Mouse (Mus musculus) forebrain, embryonic 13.5 days (tissue): ENCODE measurements around the gene Rras. TPM values are rescaled to one million over a fixed set of nuclear protein-coding genes. Genes with fewer than 3 reads are reported as not detected.

Source experiments
- ATAC-seq: fragments of 200-750 bp; cut with Nextera tagmentation; 2 replicates; pipeline ENCODE4 v1.8.0; 2017
- H3K27ac ChIP-seq: fragments of 300-500 bp; sonication (generic); 2 replicates; pipeline ENCODE4 v1.5.1; 2015; ENCODE audit warnings: inconsistent platforms, mild to moderate bottlenecking, moderate library complexity
- H3K27me3 ChIP-seq: fragments of 300-500 bp; sonication (generic); 2 replicates; pipeline ENCODE4 v1.6.1; 2015; ENCODE audit warnings: mild to moderate bottlenecking, inconsistent platforms
- H3K36me3 ChIP-seq: fragments of 300-500 bp; sonication (generic); 2 replicates; pipeline ENCODE4 v1.6.1; 2015; ENCODE audit warnings: mild to moderate bottlenecking, inconsistent platforms; ENCODE audit not compliant: poor library complexity, severe bottlenecking
- H3K4me1 ChIP-seq: fragments of 300-500 bp; sonication (generic); 2 replicates; pipeline ENCODE4 v1.6.1; 2015; ENCODE audit warnings: inconsistent platforms
- H3K4me2 ChIP-seq: fragments of 300-500 bp; sonication (generic); 2 replicates; pipeline ENCODE4 v1.6.1; 2015; ENCODE audit warnings: inconsistent platforms, mild to moderate bottlenecking, moderate library complexity
- H3K4me3 ChIP-seq: fragments of 300-500 bp; sonication (generic); 2 replicates; pipeline ENCODE4 v1.5.1; 2015; ENCODE audit warnings: mild to moderate bottlenecking, inconsistent platforms
- H3K9ac ChIP-seq: fragments of 300-500 bp; sonication (generic); 2 replicates; pipeline ENCODE4 v1.6.1; 2015; ENCODE audit warnings: mild to moderate bottlenecking, inconsistent platforms
- H3K9me3 ChIP-seq: fragments of 300-500 bp; sonication (generic); replicated peaks from 2 replicates; pipeline ENCODE4 v1.6.1; 2016; ENCODE audit warnings: inconsistent platforms
- WGBS: fragments of 180-500 bp; shearing (Covaris S2); methylation state at CpG from one replicate; pipeline ENCODE4 v1.1.7; 2015; 5-methylcytosine and 5-hydroxymethylcytosine counted together
- polyA plus RNA-seq: library from polyadenylated mRNA; unstranded; fragments of >200 nt; fragmentation: Nextera tagmentation; extraction: Ambion mirVana; gene quantifications from 2 replicates; pipeline ENCODE4 v1.2.1, GENCODE M21; 2015

Rras gene
- polyA plus RNA-seq, 1 experiment from 2014 or later, result 10.2 TPM

DNA sequence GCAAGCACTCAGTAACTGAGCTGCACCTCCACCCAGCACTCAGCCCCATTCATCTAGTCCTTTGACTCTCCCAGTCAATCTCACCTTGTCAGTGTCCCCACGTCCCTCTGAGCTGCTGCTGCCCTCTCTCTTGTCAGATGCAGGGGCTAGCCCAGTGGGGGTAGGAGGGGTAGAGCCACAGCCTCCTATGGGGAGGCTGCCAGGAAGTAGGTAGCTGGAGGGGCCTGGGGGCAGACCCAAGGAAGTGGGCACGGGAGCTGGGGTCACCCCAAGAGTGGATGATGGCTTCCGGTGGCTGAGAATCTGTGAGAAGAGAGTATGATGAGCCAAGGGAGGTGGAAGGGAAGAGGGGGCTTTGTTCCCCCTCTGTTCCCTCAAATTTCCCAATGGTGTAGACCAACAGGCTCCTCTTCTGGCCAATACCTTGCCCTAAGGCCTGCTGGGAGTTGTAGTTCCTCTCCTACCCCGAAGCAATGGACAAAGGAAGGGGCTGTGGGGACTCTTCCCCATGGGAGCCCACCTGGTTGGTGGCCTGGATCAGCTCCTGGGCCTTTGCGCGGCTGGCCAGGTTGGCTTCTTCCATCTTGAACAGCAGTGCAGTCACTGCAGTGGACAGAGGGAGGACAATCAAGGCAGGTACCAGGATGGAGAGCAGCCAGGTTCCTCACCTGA lies 12.3 kb upstream of the Rras start:
- no peak overlapping the region for H3K9ac ChIP-seq
- peaks cover 100% of the 10 kb centered on the region for H3K36me3 ChIP-seq
- no peak overlapping the region for H3K4me2 ChIP-seq
- no peaks in the 10 kb centered on the region for H3K9me3 ChIP-seq
- ATAC-seq, result no peak
- no peaks in the 10 kb centered on the region for H3K27me3 ChIP-seq
- H3K27ac ChIP-seq, result no peak overlapping the region
- 91% methylated on average over 6 of the region's 6 CpGs for WGBS
- H3K4me1 ChIP-seq, result peaks cover 2% of the 10 kb centered on the region; the same call in 1 of the 2 replicates
- H3K4me3 ChIP-seq, result no peak overlapping the region

DNA sequence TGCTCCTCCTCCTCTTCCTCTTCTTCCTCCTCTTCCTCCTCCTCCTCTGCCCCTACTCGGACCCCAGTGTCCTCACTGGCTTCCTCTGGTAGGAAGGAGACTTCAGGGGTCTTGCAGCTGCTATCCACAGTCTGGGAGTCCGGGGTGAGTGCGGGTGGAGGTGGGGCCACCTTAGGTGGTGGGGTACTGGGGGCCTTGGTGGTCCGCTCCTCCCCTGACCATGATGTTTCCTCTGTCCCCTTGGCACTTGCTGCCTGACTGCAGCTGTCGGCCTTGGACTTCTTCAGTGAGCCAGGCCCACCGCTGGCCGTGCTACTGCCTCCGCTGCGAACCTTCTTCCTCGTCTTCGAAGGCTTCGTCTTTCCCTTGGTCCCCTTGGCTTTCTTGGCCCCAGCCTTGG lies 11.3 kb upstream of the Rras start:
- H3K9me3 ChIP-seq, result no peaks in the 10 kb centered on the region
- H3K4me3 ChIP-seq, result no peak overlapping the region
- H3K27me3 ChIP-seq, result no peaks in the 10 kb centered on the region
- no peaks in the 10 kb centered on the region for H3K4me1 ChIP-seq
- H3K27ac ChIP-seq, result no peak overlapping the region
- peaks cover 98% of the 10 kb centered on the region for H3K36me3 ChIP-seq
- 97% methylated on average over 12 of the region's 12 CpGs for WGBS
- no peak overlapping the region for H3K9ac ChIP-seq
- H3K4me2 ChIP-seq, result no peak overlapping the region
- no peak for ATAC-seq

DNA sequence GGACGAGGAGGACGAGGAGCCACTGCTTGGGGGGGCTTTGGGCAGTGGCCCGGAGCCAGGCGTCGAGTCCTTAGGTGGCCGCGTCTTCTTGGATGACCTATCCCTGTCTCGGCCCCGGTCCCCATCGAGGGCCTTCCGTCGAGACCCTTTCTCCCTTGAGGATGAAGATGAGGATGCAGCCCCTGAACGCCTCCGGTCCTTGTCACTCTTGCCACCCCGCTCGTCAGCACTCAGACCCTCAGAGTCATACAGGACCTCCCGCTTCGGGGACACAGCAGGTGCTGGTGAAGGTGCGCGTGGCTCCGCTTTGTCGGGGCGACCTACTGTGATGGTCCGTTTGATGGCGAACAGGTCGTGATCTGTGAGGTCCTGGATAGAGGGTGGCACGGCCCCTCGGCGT lies 10.6 kb upstream of the Rras start:
- Histone ChIP-seq H3K9me3 (no peaks in the 10 kb centered on the region), H3K27me3 (no peaks in the 10 kb centered on the region), H3K36me3 (peaks cover 98% of the 10 kb centered on the region), H3K9ac (no peak overlapping the region), H3K4me3 (no peak overlapping the region), H3K4me2 (no peak overlapping the region), H3K4me1 (no peaks in the 10 kb centered on the region), H3K27ac (no peak overlapping the region)
- ATAC-seq, result no peak
- WGBS, result 97% methylated on average over 29 of the region's 29 CpGs

DNA sequence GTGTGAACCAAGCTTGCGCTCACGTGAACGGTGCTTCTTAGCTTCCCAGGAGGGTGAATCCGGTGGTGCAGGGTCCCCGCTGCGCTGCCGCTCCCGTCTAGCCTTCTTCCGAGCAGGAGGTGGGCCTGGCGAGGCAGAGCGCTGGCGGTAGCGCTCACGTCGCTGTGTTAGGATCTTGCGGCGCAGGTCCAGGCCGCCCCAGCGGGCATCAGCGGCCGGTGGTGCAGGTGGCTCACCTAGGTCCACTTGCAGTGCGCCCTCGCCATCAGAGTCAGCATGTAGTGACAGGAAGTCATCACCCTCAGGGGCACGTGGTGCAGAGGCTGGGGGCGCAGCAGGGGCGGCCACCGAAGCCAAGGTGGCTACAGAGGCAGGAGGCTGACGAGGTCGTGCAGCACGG lies 9.9 kb upstream of the Rras start:
- peaks cover 98% of the 10 kb centered on the region for H3K36me3 ChIP-seq
- no peak for ATAC-seq

DNA sequence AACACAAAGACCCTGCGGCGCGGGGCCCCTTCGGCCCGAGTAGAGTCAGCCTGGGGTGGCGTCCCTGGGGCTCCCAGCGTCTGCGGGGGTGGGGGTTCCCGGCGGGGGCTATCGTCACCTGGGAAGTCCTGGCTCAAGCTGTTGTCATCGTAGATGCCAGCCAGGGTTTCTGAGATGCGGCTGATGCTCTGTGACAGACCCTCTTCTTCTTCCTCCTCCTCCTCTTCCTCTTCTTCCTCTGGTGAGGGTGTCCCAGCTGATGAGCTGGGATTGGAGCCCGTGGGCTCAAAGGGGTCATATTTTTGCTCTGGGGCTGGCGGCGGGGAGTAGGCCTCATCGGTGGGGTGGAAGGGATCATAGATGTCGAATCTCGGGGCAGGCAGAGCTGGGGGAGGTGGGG lies 9.3 kb upstream of the Rras start:
- Histone ChIP-seq H3K4me2 (no peak overlapping the region), H3K9ac (0 out of 2 replicates have a peak overlapping the region, but pooled peaks have one; percentile 5), H3K9me3 (no peaks in the 10 kb centered on the region), H3K27me3 (no peaks in the 10 kb centered on the region), H3K36me3 (peaks cover 98% of the 10 kb centered on the region), H3K27ac (no peak overlapping the region), H3K4me3 (no peak overlapping the region), H3K4me1 (0 out of 2 replicates have a peak, but pooled peaks cover under 1% of the 10 kb centered on the region)
- ATAC-seq, result no peak
- 97% methylated on average over 19 of the region's 19 CpGs for WGBS

More for the DNA sequence above, 9.9 kb upstream of the Rras start:
- Histone ChIP-seq H3K4me3 (no peak overlapping the region), H3K9ac (no peak overlapping the region), H3K4me2 (no peak overlapping the region), H3K9me3 (no peaks in the 10 kb centered on the region), H3K27me3 (no peaks in the 10 kb centered on the region), H3K4me1 (no peaks in the 10 kb centered on the region), H3K27ac (no peak overlapping the region)
- 94% methylated on average over 30 of the region's 30 CpGs for WGBS

DNA sequence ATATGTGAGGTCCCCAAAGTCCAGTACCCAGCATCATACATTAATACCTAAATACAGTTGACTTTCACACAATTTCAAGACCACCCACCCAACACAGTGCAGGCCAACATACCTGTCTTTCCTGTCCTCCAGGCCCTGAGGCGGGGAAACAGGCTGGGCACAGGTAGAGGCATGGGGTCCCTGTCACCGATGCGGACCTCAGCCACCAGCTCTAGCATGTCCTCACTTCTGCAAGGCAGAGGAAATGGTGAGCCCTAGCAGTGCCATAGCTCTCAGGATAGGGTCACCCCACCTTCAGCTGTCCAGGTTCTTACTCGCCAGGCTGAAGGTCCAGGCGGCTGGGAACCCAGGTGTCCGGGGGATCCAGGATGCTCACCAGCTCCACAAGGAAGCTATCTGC lies 5.8 kb upstream of the Rras start:
- 96% methylated on average over 6 of the region's 6 CpGs for WGBS
- H3K36me3 ChIP-seq, result peaks cover 65% of the 10 kb centered on the region
- no peak for ATAC-seq

DNA sequence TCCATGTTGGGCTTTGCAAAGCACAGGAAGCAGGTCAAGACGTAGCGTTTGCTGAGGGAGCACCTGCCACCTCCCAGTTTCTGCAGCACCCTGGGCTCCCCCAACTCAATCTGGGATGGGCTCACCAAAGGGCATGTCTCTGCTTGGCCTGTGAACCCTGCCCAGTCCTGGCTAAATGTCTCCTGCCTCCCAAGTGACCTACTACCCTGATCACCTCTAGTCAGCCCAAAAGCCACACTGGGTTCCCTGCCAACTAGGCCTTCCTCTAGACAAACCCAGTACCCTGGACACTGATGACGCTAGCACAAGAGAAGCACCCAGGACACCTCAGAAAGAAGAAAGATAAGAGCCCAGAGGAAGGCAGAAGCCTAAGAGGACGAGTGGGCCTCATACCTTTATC lies 4.9 kb upstream of the Rras start:
- Histone ChIP-seq H3K4me1 (peaks cover 31% of the 10 kb centered on the region), H3K27ac (no peak overlapping the region), H3K9ac (no peak overlapping the region), H3K27me3 (peaks cover 1% of the 10 kb centered on the region; the same call in 1 of the 2 replicates), H3K36me3 (peaks cover 57% of the 10 kb centered on the region), H3K4me3 (no peak overlapping the region), H3K4me2 (no peak overlapping the region), H3K9me3 (no peaks in the 10 kb centered on the region)
- 84% methylated on average over 4 of the region's 4 CpGs for WGBS
- ATAC-seq, result no peak

More for the DNA sequence above, 5.8 kb upstream of the Rras start:
- Histone ChIP-seq H3K27me3 (no peaks in the 10 kb centered on the region), H3K9me3 (no peaks in the 10 kb centered on the region), H3K4me3 (peak overlapping the region; percentile 1; the same call in 1 of the 2 replicates), H3K4me2 (no peak overlapping the region), H3K27ac (no peak overlapping the region), H3K9ac (no peak overlapping the region), H3K4me1 (peaks cover 24% of the 10 kb centered on the region)

DNA sequence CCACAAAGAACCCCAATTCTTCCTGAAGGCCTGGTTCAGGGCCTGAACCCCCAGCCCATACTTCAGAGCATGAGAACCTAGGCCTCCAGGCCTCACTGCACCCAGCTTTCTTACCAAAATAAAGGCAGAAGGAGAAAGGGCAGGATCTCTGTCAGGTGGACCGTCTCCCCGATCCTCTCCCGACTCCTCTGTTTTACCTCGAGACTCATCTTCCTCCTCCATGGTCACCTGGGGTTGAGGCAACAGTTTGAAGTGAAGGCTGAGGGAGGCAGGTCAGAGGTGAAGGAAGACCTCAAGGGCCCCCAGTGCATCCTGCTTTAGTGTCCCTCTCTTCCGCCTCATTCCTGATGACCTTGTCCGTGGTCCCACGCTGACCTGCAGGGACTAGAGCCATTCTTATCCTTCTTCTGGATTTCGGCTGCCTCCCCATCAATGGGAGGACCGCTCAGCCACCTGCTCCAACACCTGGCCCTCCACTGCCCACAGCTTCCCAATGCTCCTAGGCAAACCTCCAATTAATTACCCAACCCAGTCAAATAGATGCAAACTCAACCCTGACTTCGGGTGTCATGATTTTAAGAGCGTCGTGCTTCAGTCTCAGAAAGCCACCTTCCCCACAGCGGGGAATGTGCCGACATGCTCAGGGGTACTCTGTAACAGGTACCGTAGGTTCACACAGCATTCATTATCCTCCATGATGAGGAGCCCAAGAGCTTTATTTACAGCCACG lies 4.2 kb upstream of the Rras start:
- no peaks in the 10 kb centered on the region for H3K9me3 ChIP-seq
- H3K4me3 ChIP-seq, result 0 out of 2 replicates have a peak overlapping the region, but pooled peaks have one; percentile 3
- 96% methylated on average over 16 of the region's 16 CpGs for WGBS
- no peak overlapping the region for H3K4me2 ChIP-seq
- 0 out of 2 replicates have a peak overlapping the region, but pooled peaks have one; percentile 12 for H3K9ac ChIP-seq
- H3K27me3 ChIP-seq, result peaks cover 7% of the 10 kb centered on the region; the same call in 1 of the 2 replicates
- ATAC-seq, result no peak
- H3K4me1 ChIP-seq, result peaks cover 37% of the 10 kb centered on the region
- H3K27ac ChIP-seq, result no peak overlapping the region
- H3K36me3 ChIP-seq, result peaks cover 50% of the 10 kb centered on the region

DNA sequence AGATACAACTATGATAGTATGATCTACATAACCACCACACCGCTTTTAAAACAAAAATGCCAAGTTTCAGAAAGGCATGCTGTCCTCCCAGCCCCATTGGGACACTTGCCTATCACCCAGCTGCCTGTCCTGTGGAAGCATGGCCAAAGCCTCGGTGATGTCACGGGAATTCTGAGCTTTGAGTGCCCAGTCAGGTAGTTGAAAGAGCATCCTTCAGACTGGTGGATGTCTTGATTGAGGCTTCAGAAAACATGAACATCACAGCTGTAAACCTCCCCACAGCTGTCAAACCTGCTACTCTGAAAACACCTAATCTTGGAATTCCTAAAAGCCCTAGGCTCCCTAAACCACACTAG lies 3.7 kb upstream of the Rras start:
- peak overlapping the region; percentile 77 for H3K4me2 ChIP-seq
- H3K9ac ChIP-seq, result 0 out of 2 replicates have a peak overlapping the region, but pooled peaks have one; percentile 12
- H3K4me1 ChIP-seq, result peaks cover 37% of the 10 kb centered on the region
- peaks cover 44% of the 10 kb centered on the region for H3K36me3 ChIP-seq
- H3K9me3 ChIP-seq, result no peaks in the 10 kb centered on the region
- no peak for ATAC-seq
- no peak overlapping the region for H3K27ac ChIP-seq
- 98% methylated on average over 3 of the region's 3 CpGs for WGBS
- peaks cover 12% of the 10 kb centered on the region for H3K27me3 ChIP-seq
- 0 out of 2 replicates have a peak overlapping the region, but pooled peaks have one; percentile 3 for H3K4me3 ChIP-seq

DNA sequence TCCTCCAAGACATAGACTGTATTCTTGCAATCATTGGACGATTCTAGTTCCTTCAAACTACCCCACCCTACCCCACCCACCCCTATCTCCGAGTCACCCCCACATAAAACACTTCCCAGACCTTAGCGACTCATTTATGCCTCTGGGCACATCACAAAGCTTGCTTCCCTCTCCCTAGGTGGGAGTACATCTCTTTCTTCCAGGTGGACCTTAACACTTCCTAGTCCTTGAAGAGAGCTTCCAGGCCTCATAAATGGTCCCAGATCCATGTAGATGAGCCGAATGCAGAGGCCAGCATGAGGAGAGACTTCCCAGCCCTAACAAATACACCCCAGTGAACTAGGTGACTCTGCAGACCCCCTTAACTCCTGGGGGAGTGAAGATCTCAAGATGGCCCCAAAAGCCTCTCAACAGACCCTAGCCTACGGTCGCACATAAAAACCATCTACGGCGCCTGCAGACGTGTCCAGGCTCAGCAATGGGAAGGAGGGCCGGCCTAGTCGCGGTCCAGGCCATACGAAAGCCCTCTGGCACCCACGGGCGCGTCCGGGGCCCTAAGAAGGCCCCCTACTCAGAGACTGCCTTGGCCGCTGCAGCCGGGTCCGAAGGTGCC lies 2.3 kb upstream of the Rras start:
- Histone ChIP-seq H3K4me3 (peak overlapping the region; percentile 96), H3K4me1 (peaks cover 37% of the 10 kb centered on the region), H3K36me3 (peaks cover 30% of the 10 kb centered on the region), H3K4me2 (peak overlapping the region; percentile 77), H3K27me3 (peaks cover 26% of the 10 kb centered on the region), H3K9me3 (no peaks in the 10 kb centered on the region), H3K27ac (peak overlapping the region; percentile 66), H3K9ac (peak overlapping the region; percentile 97)
- 2% methylated on average over 20 of the region's 20 CpGs for WGBS
- ATAC-seq, result no peak; the same call in 1 of the 2 replicates

DNA sequence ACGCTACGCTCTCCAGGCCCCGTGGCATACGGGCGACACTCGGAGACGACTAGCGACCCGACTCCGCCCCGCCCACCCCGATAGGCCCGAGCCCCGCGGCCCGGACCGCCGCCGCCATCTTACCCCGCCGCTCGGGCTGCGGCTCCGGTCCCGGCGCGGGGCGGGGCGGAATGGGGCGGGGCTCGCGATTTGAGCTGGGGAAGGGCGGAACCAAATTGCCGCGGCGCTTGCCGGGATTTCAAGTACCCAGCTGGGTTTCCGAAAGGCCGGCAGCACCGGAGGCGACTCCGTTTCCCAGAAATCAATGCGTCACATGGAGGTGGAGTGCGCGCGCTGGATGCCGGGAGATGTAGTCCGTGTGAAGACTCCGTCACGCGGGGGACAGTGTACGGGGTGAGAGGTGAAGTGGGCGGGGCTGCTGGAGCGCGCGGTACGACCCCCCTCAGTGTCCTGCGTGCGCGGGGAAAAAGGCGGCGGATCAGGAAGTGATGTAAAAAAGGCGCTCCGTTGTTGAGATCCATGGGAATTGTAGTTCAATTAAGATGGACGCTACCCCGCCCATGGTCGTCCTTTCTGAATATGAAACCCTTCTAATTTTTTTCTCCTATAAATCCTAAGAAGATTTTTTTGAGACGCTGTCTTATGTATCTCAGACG lies 1.7 kb upstream of the Rras start, which contains the start of gene Scaf1:
TSS of gene Scaf1 (minus strand) at position 407 of the 656 bp plus-strand sequence.
- Histone ChIP-seq H3K27ac (peak within 1 kb of the TSS; percentile 85), H3K27me3 (peaks cover 26% of the 10 kb centered on the region), H3K4me3 (peak within 1 kb of the TSS; percentile 96), H3K4me1 (peaks cover 37% of the 10 kb centered on the region), H3K9ac (peak within 1 kb of the TSS; percentile 97), H3K36me3 (peaks cover 26% of the 10 kb centered on the region), H3K9me3 (no peaks in the 10 kb centered on the region), H3K4me2 (peak within 1 kb of the TSS; percentile 77)
- under 1% methylated on average over 68 of the region's 69 CpGs for WGBS
- ATAC-seq, result peak; percentile 95
